Mouse (Mus musculus): ENCODE results near the gene Rnf185. TPM values are rescaled to one million over a fixed set of nuclear protein-coding genes. Genes with fewer than 3 reads are reported as not detected.
A peak's percentile ranks its signal among the peaks of the same experiment; 100 is the strongest.

Gene Rnf185
- polyA plus RNA-seq (2015; fragmentation: Nextera tagmentation; extraction: Ambion mirVana): 19.4 and 20.9 TPM in 2 replicates

DNA sequence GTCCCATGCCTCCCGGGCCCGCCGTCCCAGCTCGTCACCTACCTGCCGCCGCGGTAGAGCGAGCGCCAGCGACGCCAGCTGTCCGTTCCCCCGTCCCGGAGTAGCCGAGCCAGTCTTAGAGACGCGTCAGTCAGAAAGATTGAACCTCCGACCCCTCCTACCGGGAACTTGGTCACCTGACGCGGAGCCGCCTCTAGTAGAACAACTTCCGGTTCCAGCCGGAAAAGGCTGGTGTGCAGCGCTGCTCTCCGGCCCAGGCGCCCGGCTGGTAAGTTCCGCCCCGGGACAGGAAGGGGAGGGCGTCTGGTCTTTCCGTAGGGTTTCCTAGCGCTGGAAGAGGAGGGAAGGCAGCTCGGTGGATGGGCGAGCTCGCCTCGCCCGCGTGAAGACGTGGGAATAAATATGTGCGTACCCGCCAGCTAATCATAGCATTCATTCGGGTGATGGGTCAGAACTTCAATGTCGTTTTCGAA, at the start of gene Rnf185:
Gene Rnf185 (minus strand): TSS at position 197 of the 473 bp plus-strand sequence.
- TF ChIP-seq CTCF (IDR thresholded peaks at IDR 0.05; ENCODE audit: low read depth) (peak; percentile 22; the same call in 1 of the 2 replicates), EP300 (optimal IDR thresholded peaks at IDR 0.05) (no peak)
- Histone ChIP-seq H3K36me3 (ENCODE audit: control insufficient read depth, insufficient read depth, low read length) (no peaks in the 10 kb centered on the region), H3K27me3 (ENCODE audit: control insufficient read depth, insufficient read depth, low read length) (no peaks in the 10 kb centered on the region), H3K9me3 (ENCODE audit: control insufficient read depth, low read length) (no peaks in the 10 kb centered on the region), H3K4me1 (replicated peaks; ENCODE audit: control insufficient read depth, insufficient read depth) (no peaks in the 10 kb centered on the region), H3K4me2 (replicated peaks; ENCODE audit: low read depth) (peak within 1 kb of the TSS; percentile 87), H3K9ac (ENCODE audit: low read length) (peak within 1 kb of the TSS; percentile 89), H3K27ac (replicated peaks) (peak within 1 kb of the TSS; percentile 96), H3K4me3 (ENCODE audit: low read depth, low read length) (peak within 1 kb of the TSS; percentile 79)
- under 1% methylated on average over 44 of the region's 45 CpGs for WGBS
- peak; percentile 98 for ATAC-seq (ENCODE audit: low FRiP score, low TSS enrichment)
- peak; percentile 96 for DNase-seq (ENCODE audit: low spot score)

DNA sequence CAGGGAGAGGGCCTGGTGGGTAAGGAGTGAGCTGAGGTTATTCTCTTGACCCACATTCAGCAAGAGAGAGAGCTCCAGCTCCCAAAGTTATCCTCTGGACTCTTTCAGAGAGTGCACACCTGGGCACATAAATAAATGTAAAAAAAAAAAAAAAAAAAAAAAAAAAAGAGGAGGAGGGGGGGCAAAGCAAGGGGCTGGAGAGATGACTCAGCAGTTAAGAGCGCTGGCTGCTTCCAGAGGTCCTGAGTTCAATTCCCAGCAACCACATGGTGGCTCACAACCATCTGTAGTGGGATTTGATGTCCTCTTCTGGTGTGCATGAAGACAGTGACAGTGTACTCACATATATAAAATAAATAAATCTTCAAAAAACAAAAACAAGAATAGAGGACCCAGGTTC, 45.1 kb upstream of the Rnf185 start:
- Histone ChIP-seq H3K27me3 (ENCODE audit: control insufficient read depth, insufficient read depth, low read length) (no peaks in the 10 kb centered on the region; the same call in 1 of the 2 replicates), H3K4me3 (ENCODE audit: low read depth, low read length) (no peak overlapping the region), H3K36me3 (ENCODE audit: control insufficient read depth, insufficient read depth, low read length) (no peaks in the 10 kb centered on the region), H3K27ac (replicated peaks) (no peak overlapping the region; the same call in 1 of the 2 replicates), H3K4me1 (replicated peaks; ENCODE audit: control insufficient read depth, insufficient read depth) (no peaks in the 10 kb centered on the region), H3K9ac (ENCODE audit: low read length) (no peak overlapping the region), H3K9me3 (ENCODE audit: control insufficient read depth, low read length) (no peaks in the 10 kb centered on the region), H3K4me2 (replicated peaks; ENCODE audit: low read depth) (no peak overlapping the region)
- 89% methylated on average over 1 of the region's 1 CpGs for WGBS
- no peak for ATAC-seq (ENCODE audit: low FRiP score, low TSS enrichment)
- no peak for TF ChIP-seq CTCF (IDR thresholded peaks at IDR 0.05; ENCODE audit: low read depth)
- no peak for TF ChIP-seq EP300 (optimal IDR thresholded peaks at IDR 0.05)
- no peak for DNase-seq (ENCODE audit: low spot score)

GRCm38 (mm10) chr11:3496756-3497155, 44.6 kb upstream of the Rnf185 start:
- Histone ChIP-seq H3K27me3 (ENCODE audit: control insufficient read depth, insufficient read depth, low read length) (no peaks in the 10 kb centered on the region; the same call in 1 of the 2 replicates), H3K4me1 (replicated peaks; ENCODE audit: control insufficient read depth, insufficient read depth) (no peaks in the 10 kb centered on the region), H3K36me3 (ENCODE audit: control insufficient read depth, insufficient read depth, low read length) (no peaks in the 10 kb centered on the region), H3K9me3 (ENCODE audit: control insufficient read depth, low read length) (no peaks in the 10 kb centered on the region), H3K27ac (replicated peaks) (peak overlapping the region; percentile 61), H3K4me3 (ENCODE audit: low read depth, low read length) (no peak overlapping the region), H3K4me2 (replicated peaks; ENCODE audit: low read depth) (no peak overlapping the region), H3K9ac (ENCODE audit: low read length) (no peak overlapping the region)
- TF ChIP-seq CTCF (IDR thresholded peaks at IDR 0.05; ENCODE audit: low read depth): no peak
- TF ChIP-seq EP300 (optimal IDR thresholded peaks at IDR 0.05): no peak
- 42% methylated on average over 5 of the region's 5 CpGs for WGBS
- ATAC-seq (ENCODE audit: low FRiP score, low TSS enrichment) (peak; percentile 70), DNase-seq (ENCODE audit: low spot score) (peak; percentile 79)

DNA sequence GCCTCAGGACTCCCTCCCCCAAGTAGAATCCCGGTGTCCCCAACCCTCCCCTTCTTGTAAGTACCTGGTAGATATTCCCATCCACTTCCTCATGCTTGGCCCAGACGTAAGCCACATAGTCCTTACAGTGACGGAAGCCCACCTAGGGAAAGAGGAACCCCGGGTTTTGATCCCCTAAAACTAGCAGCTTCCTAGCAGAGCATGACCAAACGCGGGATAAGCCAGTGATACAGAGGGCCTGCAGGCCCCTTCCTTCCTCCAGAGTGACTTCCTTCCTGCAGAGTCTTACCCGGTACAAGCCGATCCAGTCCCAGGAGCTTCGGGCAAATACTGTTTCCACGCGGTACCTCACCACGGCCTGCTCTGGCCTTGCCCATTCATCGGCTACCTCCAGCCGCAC, 43.3 kb upstream of the Rnf185 start:
- no peak for DNase-seq (ENCODE audit: low spot score)
- WGBS: 90% methylated on average over 14 of the region's 14 CpGs
- no peak for TF ChIP-seq CTCF (IDR thresholded peaks at IDR 0.05; ENCODE audit: low read depth)
- TF ChIP-seq EP300 (optimal IDR thresholded peaks at IDR 0.05): no peak

GRCm38 (mm10) chr11:3494857-3495256, 42.7 kb upstream of the Rnf185 start:
- no peak overlapping the region for H3K9ac ChIP-seq (ENCODE audit: low read length)
- no peak for ATAC-seq (ENCODE audit: low FRiP score, low TSS enrichment)
- no peak overlapping the region for H3K27ac ChIP-seq (replicated peaks)
- 83% methylated on average over 17 of the region's 17 CpGs for WGBS
- H3K4me3 ChIP-seq (ENCODE audit: low read depth, low read length): no peak overlapping the region
- H3K27me3 ChIP-seq (ENCODE audit: control insufficient read depth, insufficient read depth, low read length): no peaks in the 10 kb centered on the region
- no peaks in the 10 kb centered on the region for H3K36me3 ChIP-seq (ENCODE audit: control insufficient read depth, insufficient read depth, low read length)
- peak; percentile 11 for DNase-seq (ENCODE audit: low spot score)
- no peak overlapping the region for H3K4me2 ChIP-seq (replicated peaks; ENCODE audit: low read depth)
- H3K9me3 ChIP-seq (ENCODE audit: control insufficient read depth, low read length): no peaks in the 10 kb centered on the region
- no peaks in the 10 kb centered on the region for H3K4me1 ChIP-seq (replicated peaks; ENCODE audit: control insufficient read depth, insufficient read depth)
- TF ChIP-seq CTCF (IDR thresholded peaks at IDR 0.05; ENCODE audit: low read depth) (no peak), EP300 (optimal IDR thresholded peaks at IDR 0.05) (no peak)

More for the DNA sequence above, 43.3 kb upstream of the Rnf185 start:
- Histone ChIP-seq H3K4me1 (replicated peaks; ENCODE audit: control insufficient read depth, insufficient read depth) (no peaks in the 10 kb centered on the region), H3K4me3 (ENCODE audit: low read depth, low read length) (no peak overlapping the region), H3K27me3 (ENCODE audit: control insufficient read depth, insufficient read depth, low read length) (no peaks in the 10 kb centered on the region), H3K9ac (ENCODE audit: low read length) (no peak overlapping the region), H3K27ac (replicated peaks) (no peak overlapping the region), H3K36me3 (ENCODE audit: control insufficient read depth, insufficient read depth, low read length) (no peaks in the 10 kb centered on the region), H3K9me3 (ENCODE audit: control insufficient read depth, low read length) (no peaks in the 10 kb centered on the region), H3K4me2 (replicated peaks; ENCODE audit: low read depth) (no peak overlapping the region)
- no peak for ATAC-seq (ENCODE audit: low FRiP score, low TSS enrichment)

- H3K4me3 ChIP-seq (ENCODE audit: low read depth, low read length): no peak overlapping the region
- 0 out of 2 replicates have a peak overlapping the region, but pooled peaks have one; percentile 4 for H3K27ac ChIP-seq (replicated peaks)
- ATAC-seq (ENCODE audit: low FRiP score, low TSS enrichment): no peak
- DNase-seq (ENCODE audit: low spot score): peak; percentile 12
- no peaks in the 10 kb centered on the region for H3K36me3 ChIP-seq (ENCODE audit: control insufficient read depth, insufficient read depth, low read length)
- WGBS: 54% methylated on average over 4 of the region's 4 CpGs
- H3K27me3 ChIP-seq (ENCODE audit: control insufficient read depth, insufficient read depth, low read length): no peaks in the 10 kb centered on the region
- H3K9me3 ChIP-seq (ENCODE audit: control insufficient read depth, low read length): no peaks in the 10 kb centered on the region
- TF ChIP-seq EP300 (optimal IDR thresholded peaks at IDR 0.05): no peak
- TF ChIP-seq CTCF (IDR thresholded peaks at IDR 0.05; ENCODE audit: low read depth): no peak
- no peak overlapping the region for H3K9ac ChIP-seq (ENCODE audit: low read length)
- 0 out of 2 replicates have a peak, but pooled peaks cover 1% of the 10 kb centered on the region for H3K4me1 ChIP-seq (replicated peaks; ENCODE audit: control insufficient read depth, insufficient read depth)
- H3K4me2 ChIP-seq (replicated peaks; ENCODE audit: low read depth): no peak overlapping the region
Measured at GRCm38 (mm10) chr11:3492748-3493147, 40.6 kb upstream of the Rnf185 start.
